Mouse (Mus musculus) kidney, adult 2 months (tissue): ENCODE measurements around the gene G6pc3.

Experiments used
- CTCF ChIP-seq: fragments of 200-500 bp; conservative IDR thresholded peaks from 2 replicates; pipeline ENCODE4 v1.5.1; 2011; ENCODE audit warnings: low read depth, mild to moderate bottlenecking, control low read depth, low read length, moderate library complexity, mixed read lengths; ENCODE audit not compliant: insufficient read depth, insufficient read length
- POLR2A ChIP-seq: fragments of 200-500 bp; IDR thresholded peaks from one replicate; pipeline ENCODE4 v1.6.1; 2011; ENCODE audit warnings: low read depth, low read length, control low read depth

DNA sequence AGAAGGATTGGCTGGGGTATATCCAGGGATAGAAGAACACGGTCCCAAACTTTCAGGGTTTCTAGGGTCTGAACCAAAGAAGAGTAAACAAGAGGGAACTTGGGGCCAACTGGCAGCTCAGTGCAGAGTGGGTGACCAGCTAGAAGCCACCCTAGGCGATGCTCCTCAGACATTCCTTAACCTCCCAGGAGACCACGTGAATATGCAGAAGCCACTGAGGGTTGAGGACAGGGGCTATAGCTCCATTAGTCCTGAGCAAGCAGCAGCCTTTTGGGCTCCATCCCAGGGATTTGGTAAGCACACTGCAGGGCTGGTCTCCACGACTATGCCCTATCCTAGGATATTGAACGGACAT lies 27.4 kb downstream of the G6pc3 start:
- TF ChIP-seq POLR2A (no peak), CTCF (no peak)
